ENCODE assay signal across 22 mouse cellular contexts in genomic region chr6:115027485-115027992, GRCm38 (mm10). TPM values are rescaled to one million over a fixed set of nuclear protein-coding genes. Genes with fewer than 3 reads are reported as not detected.
DNase-seq lines count a peak whose midpoint lies in the region; ATAC-seq and TF ChIP-seq lines count a peak whose summit lies in the region.
"Had no signal": no experiment of that assay in that cellular context is flagged by ENCODE, and none has a peak within 500 bp of the region (broad histone marks: within the 10 kb centered on the region; RNA-seq: fewer than 3 reads in every experiment).

No protein-coding gene starts in this region.

- TF ChIP-seq CTCF in kidney, adult 2 months (conservative IDR thresholded peaks at IDR 0.05; ENCODE audit: insufficient read depth, insufficient read length, low read depth, low read length): no peak
- TF ChIP-seq CTCF in CH12.LX (conservative IDR thresholded peaks at IDR 0.05 in 1 of 2, IDR thresholded peaks at IDR 0.05 in 1 of 2; ENCODE audit: low read depth in 2 of 2, low read length in 2 of 2): no peak
- no peak for TF ChIP-seq CTCF in intestine, postnatal 0 days (IDR thresholded peaks at IDR 0.05; ENCODE audit: low read depth)
- TF ChIP-seq CTCF in left cerebral cortex, adult 2 months (IDR thresholded peaks at IDR 0.05): no peak

- TF ChIP-seq RAD21 in CH12.LX (IDR thresholded peaks at IDR 0.05; ENCODE audit: low read depth, low read length): no peak

- H3K4me3 ChIP-seq in forebrain, embryonic 13.5 days: no peak overlapping the region
- H3K4me3 ChIP-seq in forebrain, embryonic 10.5 days: no peak overlapping the region
- H3K4me3 ChIP-seq in kidney, adult 2 months (ENCODE audit: insufficient read depth, low read depth, low read length): no peak overlapping the region
- no peak overlapping the region for H3K4me3 ChIP-seq in kidney, embryonic 16.5 days (ENCODE audit: low read length)
- H3K4me3 ChIP-seq in CH12.LX (replicated peaks in 1 of 3; ENCODE audit: low read depth in 2 of 3, low read length in 2 of 3, poor library complexity in 1 of 3): no peak overlapping the region
- no peak overlapping the region for H3K4me3 ChIP-seq in forebrain, embryonic 15.5 days
- H3K4me3 ChIP-seq in intestine, postnatal 0 days (ENCODE audit: low read depth, low read length): no peak overlapping the region
- H3K4me3 ChIP-seq in left cerebral cortex, adult 2 months: no peak overlapping the region
- H3K4me3 ChIP-seq: erythroblast, embryonic 14.5 days; intestine, embryonic 15.5 days had no signal

- H3K9ac ChIP-seq in forebrain, embryonic 13.5 days: no peak overlapping the region
- no peak overlapping the region for H3K9ac ChIP-seq in kidney, embryonic 16.5 days (replicated peaks; ENCODE audit: low read length)
- peak overlapping the region; percentile 36 for H3K9ac ChIP-seq in CH12.LX (ENCODE audit: insufficient read depth, low read depth)
- no peak overlapping the region for H3K9ac ChIP-seq in forebrain, embryonic 15.5 days (replicated peaks)
- H3K9ac ChIP-seq in intestine, postnatal 0 days (ENCODE audit: low read depth, low read length): no peak overlapping the region
- H3K9ac ChIP-seq: intestine, embryonic 15.5 days had no signal

- peaks cover 69% of the 10 kb centered on the region for H3K36me3 ChIP-seq in forebrain, embryonic 13.5 days (ENCODE audit: poor library complexity, severe bottlenecking)
- peaks cover 94% of the 10 kb centered on the region for H3K36me3 ChIP-seq in forebrain, embryonic 10.5 days (replicated peaks)
- H3K36me3 ChIP-seq in kidney, adult 2 months (ENCODE audit: control insufficient read depth, insufficient read depth, low read length): peaks cover 2% of the 10 kb centered on the region; the same call in 1 of the 2 replicates
- H3K36me3 ChIP-seq in kidney, embryonic 16.5 days (ENCODE audit: insufficient read depth, low read length): peaks cover 55% of the 10 kb centered on the region
- peaks cover 37 to 72% of the 10 kb centered on the region in 2 experiments for H3K36me3 ChIP-seq in CH12.LX (replicated peaks in 1 of 2; ENCODE audit: control insufficient read depth in 1 of 2, insufficient read depth in 1 of 2, low read length in 1 of 2)
- peaks cover 41% of the 10 kb centered on the region for H3K36me3 ChIP-seq in forebrain, embryonic 15.5 days
- H3K36me3 ChIP-seq in intestine, postnatal 0 days (ENCODE audit: control insufficient read depth, insufficient read depth): peaks cover 54% of the 10 kb centered on the region

- intact Hi-C loops in left cerebral cortex, adult 2 months (cut with DNase I): loop anchor here (5.0 kb wide), 1 partner anchor 305 kb away; no protein-coding TSS in a partner anchor

- no peaks in the 10 kb centered on the region for H3K9me3 ChIP-seq in forebrain, embryonic 13.5 days (replicated peaks)
- H3K9me3 ChIP-seq in forebrain, embryonic 10.5 days: no peaks in the 10 kb centered on the region
- H3K9me3 ChIP-seq in kidney, embryonic 16.5 days (ENCODE audit: low read length): no peaks in the 10 kb centered on the region
- H3K9me3 ChIP-seq in CH12.LX (replicated peaks; ENCODE audit: low read length): no peaks in the 10 kb centered on the region
- no peaks in the 10 kb centered on the region for H3K9me3 ChIP-seq in forebrain, embryonic 15.5 days
- H3K9me3 ChIP-seq in intestine, postnatal 0 days (ENCODE audit: control insufficient read depth): no peaks in the 10 kb centered on the region
- H3K9me3 ChIP-seq: intestine, embryonic 15.5 days had no signal

- no peaks in the 10 kb centered on the region; the same call in 1 of the 2 replicates for H3K79me2 ChIP-seq in CH12.LX (replicated peaks; ENCODE audit: control insufficient read depth, extremely low read depth, insufficient read depth, poor library complexity, severe bottlenecking)

- H3K27me3 ChIP-seq in forebrain, embryonic 13.5 days: no peaks in the 10 kb centered on the region
- no peaks in the 10 kb centered on the region for H3K27me3 ChIP-seq in forebrain, embryonic 10.5 days (ENCODE audit: poor library complexity, severe bottlenecking)
- no peaks in the 10 kb centered on the region for H3K27me3 ChIP-seq in kidney, adult 2 months (replicated peaks; ENCODE audit: control insufficient read depth, insufficient read depth, low read length)
- no peaks in the 10 kb centered on the region for H3K27me3 ChIP-seq in kidney, embryonic 16.5 days (ENCODE audit: insufficient read depth, low read length)
- no peaks in the 10 kb centered on the region for H3K27me3 ChIP-seq in CH12.LX (replicated peaks)
- no peaks in the 10 kb centered on the region for H3K27me3 ChIP-seq in forebrain, embryonic 15.5 days
- H3K27me3 ChIP-seq in intestine, postnatal 0 days (replicated peaks; ENCODE audit: control insufficient read depth, insufficient read depth, low read length): no peaks in the 10 kb centered on the region
- H3K27me3 ChIP-seq: intestine, embryonic 15.5 days had no signal

- dilution Hi-C loops in CH12.LX (cut with MboI; ENCODE audit: extremely low pct_ligation_motif_present, extremely low pct_unique_long_range_greater_than_20kb, low sequenced_read_pairs): no loop called here

- no peak for TF ChIP-seq POLR2A in kidney, adult 2 months (IDR thresholded peaks at IDR 0.05; ENCODE audit: low read depth, low read length)
- TF ChIP-seq POLR2A in CH12.LX (IDR thresholded peaks at IDR 0.05; ENCODE audit: low read depth, low read length): no peak

- peak; percentile 67 for ATAC-seq in forebrain, embryonic 13.5 days
- ATAC-seq in kidney, embryonic 16.5 days (ENCODE audit: low FRiP score, low TSS enrichment): no peak
- ATAC-seq in forebrain, embryonic 15.5 days (replicated peaks): peak; percentile 55; the same call in 1 of the 2 replicates
- no peak for ATAC-seq in intestine, postnatal 0 days
- ATAC-seq: intestine, embryonic 15.5 days had no signal

- peaks cover 14% of the 10 kb centered on the region; the same call in 1 of the 2 replicates for H3K4me1 ChIP-seq in forebrain, embryonic 13.5 days
- no peaks in the 10 kb centered on the region for H3K4me1 ChIP-seq in forebrain, embryonic 10.5 days
- no peaks in the 10 kb centered on the region for H3K4me1 ChIP-seq in kidney, adult 2 months (ENCODE audit: control insufficient read depth, insufficient read depth, low read length)
- H3K4me1 ChIP-seq in kidney, embryonic 16.5 days (ENCODE audit: insufficient read depth, low read length): no peaks in the 10 kb centered on the region
- H3K4me1 ChIP-seq in CH12.LX (ENCODE audit: control insufficient read depth in 1 of 2, insufficient read depth in 2 of 2): peaks cover 19 to 34% of the 10 kb centered on the region in 2 experiments
- H3K4me1 ChIP-seq in forebrain, embryonic 15.5 days: 0 out of 2 replicates have a peak, but pooled peaks cover 11% of the 10 kb centered on the region
- no peaks in the 10 kb centered on the region for H3K4me1 ChIP-seq in intestine, postnatal 0 days (replicated peaks; ENCODE audit: control insufficient read depth, insufficient read depth, low read length)
- H3K4me1 ChIP-seq: intestine, embryonic 15.5 days had no signal

- TF ChIP-seq EP300 in CH12.LX (IDR thresholded peaks at IDR 0.05; ENCODE audit: low read length): peak; percentile 84

- H3K27ac ChIP-seq in forebrain, embryonic 13.5 days: peak overlapping the region; percentile 42; the same call in 1 of the 2 replicates
- H3K27ac ChIP-seq in forebrain, embryonic 10.5 days: no peak overlapping the region
- no peak overlapping the region for H3K27ac ChIP-seq in kidney, adult 2 months (ENCODE audit: insufficient read depth, low read depth, low read length)
- no peak overlapping the region for H3K27ac ChIP-seq in kidney, embryonic 16.5 days (ENCODE audit: low read length)
- peak overlapping the region; percentile 91 for H3K27ac ChIP-seq in CH12.LX (ENCODE audit: insufficient read depth, low read depth)
- peak overlapping the region; percentile 53 for H3K27ac ChIP-seq in forebrain, embryonic 15.5 days (replicated peaks)
- H3K27ac ChIP-seq in intestine, postnatal 0 days (ENCODE audit: low read depth, low read length): no peak overlapping the region
- no peak overlapping the region for H3K27ac ChIP-seq in left cerebral cortex, adult 2 months
- H3K27ac ChIP-seq: intestine, embryonic 15.5 days had no signal

- 60% methylated on average over 14 of the region's 14 CpGs for WGBS in forebrain, embryonic 13.5 days
- 95% methylated on average over 14 of the region's 14 CpGs for WGBS in forebrain, embryonic 10.5 days
- 82% methylated on average over 14 of the region's 14 CpGs for WGBS in kidney, adult 2 months
- 91% methylated on average over 14 of the region's 14 CpGs for WGBS in kidney, embryonic 16.5 days
- 53% methylated on average over 14 of the region's 14 CpGs for WGBS in forebrain, embryonic 15.5 days
- 88% methylated on average over 14 of the region's 14 CpGs for WGBS in intestine, postnatal 0 days

- DNase-seq in forebrain, embryonic 10.5 days (ENCODE audit: extremely low spot score, low spot score): no peak
- DNase-seq in kidney, adult 2 months: peak; percentile 17
- DNase-seq in CH12.LX (ENCODE audit: extremely low read depth): peak; percentile 62
- DNase-seq in left cerebral cortex, adult 2 months (ENCODE audit: extremely low spot score in 1 of 2, low spot score in 2 of 2): no peak
- DNase-seq: adrenal gland, postnatal 25 days; cerebellum, adult 2 months; cerebellum, postnatal 36 days; gastrocnemius, postnatal 10 days; heart, adult 11 months; kidney, postnatal 10 days; layer of hippocampus, postnatal 36 days; liver; lung, postnatal 10 days; right cerebral cortex, adult 18-20 months; spleen, adult 18-20 months; thymus, postnatal 36 days had no signal

- in situ Hi-C loops in CH12.LX (cut with MboI; ENCODE audit: low pct_ligation_motif_present, low pct_unique_long_range_greater_than_20kb, low sequenced_read_pairs): loop anchor here (5.0 kb wide), 1 partner anchor 95 kb away; no protein-coding TSS in a partner anchor

- no peak overlapping the region for H3K4me2 ChIP-seq in forebrain, embryonic 13.5 days
- H3K4me2 ChIP-seq in kidney, embryonic 16.5 days (replicated peaks; ENCODE audit: low read depth, low read length): no peak overlapping the region
- H3K4me2 ChIP-seq in CH12.LX (ENCODE audit: insufficient read depth, low read depth, poor library complexity, severe bottlenecking): peak overlapping the region; percentile 62
- no peak overlapping the region for H3K4me2 ChIP-seq in forebrain, embryonic 15.5 days (replicated peaks)
- H3K4me2 ChIP-seq in intestine, postnatal 0 days (replicated peaks; ENCODE audit: low read depth): no peak overlapping the region
- H3K4me2 ChIP-seq: intestine, embryonic 15.5 days had no signal

RNA-seq across cellular contexts. Expression of gene Tamm41, which starts 10.1 kb away (rescaled TPM):
- 70.9 and 72.4 TPM in 2 replicates for polyA plus RNA-seq in forebrain, embryonic 13.5 days (2015; fragmentation: Nextera tagmentation; extraction: Ambion mirVana)
- 103 and 104 TPM in 2 replicates for polyA plus RNA-seq in forebrain, embryonic 10.5 days (2016; fragmentation: Nextera tagmentation; extraction: Ambion mirVana)
- 28.4 and 33.0 TPM in 2 replicates for polyA plus RNA-seq in kidney, adult 2 months (2012; rRNA removed)
- 64.9 and 68.7 TPM in 2 replicates for polyA plus RNA-seq in kidney, embryonic 16.5 days (2015; fragmentation: Nextera tagmentation; extraction: Ambion mirVana)
- 29.3 and 43.3 TPM in 2 replicates for total RNA-seq in CH12.LX (2012; rRNA removed)
- 39.8 and 40.5 TPM in 2 replicates for total RNA-seq in CH12.LX (2014; rRNA removed)
- 40.4 and 41.1 TPM in 2 replicates for polyA plus RNA-seq in CH12.LX (2012; ENCODE audit: insufficient read length, low read depth)
- polyA plus RNA-seq in forebrain, embryonic 15.5 days (2015; fragmentation: Nextera tagmentation; extraction: Ambion mirVana): 61.2 and 68.0 TPM in 2 replicates
- 42.6 and 43.8 TPM in 2 replicates for polyA plus RNA-seq in intestine, postnatal 0 days (2015; fragmentation: Nextera tagmentation; extraction: Ambion mirVana)
- total RNA-seq in left cerebral cortex, adult 2 months (2021): 10 to 100 TPM; 19.7 to 20.0 TPM

RNA-seq across cellular contexts. Expression of gene Vgll4, which starts 57.7 kb away (rescaled TPM):
- 81.5 and 84.3 TPM in 2 replicates for polyA plus RNA-seq in forebrain, embryonic 13.5 days (2015; fragmentation: Nextera tagmentation; extraction: Ambion mirVana)
- 79.0 and 81.7 TPM in 2 replicates for polyA plus RNA-seq in forebrain, embryonic 10.5 days (2016; fragmentation: Nextera tagmentation; extraction: Ambion mirVana)
- polyA plus RNA-seq in kidney, adult 2 months (2012; rRNA removed): 60.5 and 66.6 TPM in 2 replicates
- polyA plus RNA-seq in kidney, embryonic 16.5 days (2015; fragmentation: Nextera tagmentation; extraction: Ambion mirVana): 114 and 123 TPM in 2 replicates
- total RNA-seq in CH12.LX (2012; rRNA removed) (73.7 and 85.1 TPM in 2 replicates), CH12.LX (2014; rRNA removed) (29.3 and 34.6 TPM in 2 replicates)
- polyA plus RNA-seq in CH12.LX (2012; ENCODE audit: insufficient read length, low read depth): 32.4 and 37.3 TPM in 2 replicates
- 83.1 and 88.6 TPM in 2 replicates for polyA plus RNA-seq in forebrain, embryonic 15.5 days (2015; fragmentation: Nextera tagmentation; extraction: Ambion mirVana)
- polyA plus RNA-seq in intestine, postnatal 0 days (2015; fragmentation: Nextera tagmentation; extraction: Ambion mirVana): 31.1 and 33.0 TPM in 2 replicates
- 10 to 100 TPM; 61.4 to 63.8 TPM for total RNA-seq in left cerebral cortex, adult 2 months (2021)

Comparison
In these comparisons a context has a peak if more than half of its experiments do, and no peak if none do; other contexts are left out.
1. H3K27ac ChIP-seq: peak in forebrain, embryonic 13.5 days (single experiment), CH12.LX (single experiment) and forebrain, embryonic 15.5 days (single experiment); none in forebrain, embryonic 10.5 days (single experiment), kidney, adult 2 months (single experiment), kidney, embryonic 16.5 days (single experiment), intestine, postnatal 0 days (single experiment) and left cerebral cortex, adult 2 months (single experiment).
2. ATAC-seq: peak in forebrain, embryonic 13.5 days (single experiment) and forebrain, embryonic 15.5 days (single experiment); none in kidney, embryonic 16.5 days (single experiment) and intestine, postnatal 0 days (single experiment).
3. DNase-seq: peak in kidney, adult 2 months (single experiment) and CH12.LX (single experiment); none in forebrain, embryonic 10.5 days (single experiment) and left cerebral cortex, adult 2 months (0 of 2).